Mouse (Mus musculus): ENCODE results near the gene Sh3gl3.
A peak's percentile ranks its signal among the peaks of the same experiment; 100 is the strongest.

The Sh3gl3 gene

DNA sequence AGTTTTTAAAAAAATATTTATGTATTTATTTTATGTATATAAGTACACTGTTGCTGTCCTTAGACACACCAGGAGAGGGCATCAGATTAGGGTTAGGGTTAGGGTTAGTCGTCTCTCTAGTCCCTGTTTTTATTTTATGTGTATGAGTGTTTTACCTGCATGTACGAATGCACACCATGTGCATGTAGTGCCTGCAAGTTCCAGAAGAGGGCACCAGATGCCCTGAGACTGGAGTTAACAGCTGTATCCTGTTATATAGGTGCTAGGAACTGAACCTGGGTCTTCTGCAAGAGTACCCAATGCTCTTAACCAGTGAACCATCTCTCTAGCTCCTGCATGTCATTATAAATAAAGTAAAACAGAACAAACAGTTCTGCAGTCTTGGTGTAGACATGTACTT, 113.6 kb downstream of the Sh3gl3 start:
- DNase-seq (ENCODE audit: low read depth, low spot score): peak; percentile 62

DNA sequence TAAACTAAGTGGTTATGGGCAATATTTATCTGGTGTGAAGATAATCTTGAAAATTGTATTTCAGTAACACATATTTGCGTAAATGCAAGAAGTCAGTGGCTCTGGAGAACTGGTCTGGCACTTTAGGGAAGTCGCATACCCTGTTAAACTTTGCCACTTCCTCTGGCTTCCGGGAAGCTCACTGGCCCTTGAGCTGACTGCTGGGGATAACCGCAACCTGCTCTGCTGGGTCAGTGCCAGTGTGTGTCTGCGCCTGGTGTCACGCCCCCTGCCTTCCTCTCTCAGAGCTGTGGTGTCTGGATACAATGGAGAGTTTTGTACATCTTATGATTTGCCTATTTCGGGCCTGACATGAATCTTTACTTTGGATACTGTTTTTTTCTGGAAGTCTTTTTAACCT, 119.8 kb downstream of the Sh3gl3 start:
- DNase-seq (ENCODE audit: low read depth, low spot score): no peak

DNA sequence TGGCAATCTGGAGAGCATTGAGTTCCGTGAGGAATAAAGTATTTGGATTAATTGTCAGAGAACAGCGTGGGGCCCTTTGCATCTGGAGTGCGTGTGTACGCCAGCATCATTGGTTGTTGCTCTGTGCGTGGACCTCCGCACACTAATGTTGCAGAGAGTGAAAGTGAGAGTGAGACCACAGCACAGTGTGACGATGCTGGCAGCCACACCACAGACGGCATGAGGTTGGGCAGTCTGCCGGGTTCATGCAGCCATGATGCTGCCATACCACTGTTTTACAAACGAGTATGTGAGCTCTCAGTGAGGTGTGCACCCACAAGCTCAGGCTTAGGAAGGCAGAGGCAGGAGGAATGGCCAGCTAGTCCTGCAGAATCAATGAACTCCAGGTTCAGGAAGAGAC, 120.4 kb downstream of the Sh3gl3 start:
- DNase-seq (ENCODE audit: low read depth, low spot score): no peak

DNA sequence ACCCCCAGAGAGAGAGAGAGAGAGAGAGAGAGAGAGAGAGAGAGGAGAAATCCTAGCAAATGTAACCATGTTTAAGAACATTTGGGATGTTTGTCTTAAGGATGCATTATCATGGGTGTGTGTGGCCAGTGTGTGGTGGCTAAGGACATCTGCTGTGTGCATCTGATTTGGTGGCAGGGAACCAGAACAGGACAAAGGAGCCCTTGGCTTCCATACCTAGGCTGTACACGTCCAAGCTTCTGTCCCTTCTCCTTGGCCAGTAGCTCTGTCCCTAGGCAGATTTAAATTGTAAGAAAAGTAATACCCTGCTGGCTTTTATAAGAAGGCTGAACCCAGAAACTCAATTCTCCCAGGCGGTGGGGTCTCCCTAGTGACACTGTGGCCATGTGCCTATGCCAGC, 121.0 kb downstream of the Sh3gl3 start:
- no peak for DNase-seq (ENCODE audit: low read depth, low spot score)

DNA sequence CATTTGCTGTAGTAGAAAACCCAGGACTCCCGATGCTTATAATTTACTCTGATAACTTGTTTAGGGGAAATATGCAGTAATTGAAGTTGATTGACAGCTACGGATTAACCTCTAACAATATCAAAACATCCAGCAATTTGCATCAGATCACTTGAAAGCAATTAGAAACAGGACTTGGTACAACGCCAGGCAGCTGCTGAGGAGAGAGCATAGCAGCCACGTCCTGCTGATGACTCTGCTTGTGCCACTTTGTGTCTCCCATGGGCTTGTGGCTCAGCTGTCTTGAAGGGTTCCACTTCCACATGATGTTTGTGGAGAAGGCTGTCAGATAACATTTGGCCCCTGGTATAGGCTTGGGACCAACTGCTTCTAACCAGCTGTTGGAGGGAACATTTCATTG, 134.8 kb downstream of the Sh3gl3 start:
- no peak for DNase-seq (ENCODE audit: low read depth, low spot score)

DNA sequence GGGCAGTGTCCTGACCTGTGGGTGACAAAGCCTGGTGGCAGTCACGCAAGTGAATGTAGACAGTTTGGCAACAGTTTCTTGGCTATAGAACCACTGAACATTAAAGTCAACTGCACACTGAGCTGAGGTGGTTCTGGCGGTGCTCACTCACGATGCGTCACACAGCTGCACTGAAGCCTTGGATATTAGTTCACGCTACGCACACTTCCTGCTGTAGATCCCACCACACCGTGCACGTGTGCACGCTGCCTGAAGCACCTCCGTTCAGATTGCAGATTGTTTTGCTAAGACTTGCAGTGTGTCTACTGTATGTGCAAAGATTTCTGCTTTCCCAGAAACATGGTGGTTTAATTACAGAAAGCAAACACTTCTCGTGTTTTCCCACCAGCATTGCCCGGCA, 144.9 kb downstream of the Sh3gl3 start:
- no peak for DNase-seq (ENCODE audit: low read depth, low spot score)

DNA sequence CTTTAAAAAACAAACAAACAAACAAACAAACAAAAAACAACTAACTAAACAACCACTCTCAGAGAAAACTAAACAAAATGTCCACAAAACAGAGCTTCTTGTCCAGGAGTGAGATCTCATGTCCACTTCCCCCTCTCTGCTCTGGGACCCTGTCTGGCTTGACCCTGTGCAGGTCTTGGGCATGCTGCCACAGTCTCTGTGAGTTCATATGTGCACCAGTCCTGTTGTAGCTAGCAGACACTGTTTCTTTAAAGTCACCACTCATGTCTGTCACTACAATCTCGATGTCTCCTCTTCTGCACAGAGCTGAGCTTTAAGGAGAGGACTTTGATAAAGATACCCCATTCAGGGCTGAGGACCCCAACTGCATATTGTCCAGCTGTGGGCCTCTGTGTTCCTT, 153.0 kb downstream of the Sh3gl3 start:
- DNase-seq (ENCODE audit: low read depth, low spot score): no peak

DNA sequence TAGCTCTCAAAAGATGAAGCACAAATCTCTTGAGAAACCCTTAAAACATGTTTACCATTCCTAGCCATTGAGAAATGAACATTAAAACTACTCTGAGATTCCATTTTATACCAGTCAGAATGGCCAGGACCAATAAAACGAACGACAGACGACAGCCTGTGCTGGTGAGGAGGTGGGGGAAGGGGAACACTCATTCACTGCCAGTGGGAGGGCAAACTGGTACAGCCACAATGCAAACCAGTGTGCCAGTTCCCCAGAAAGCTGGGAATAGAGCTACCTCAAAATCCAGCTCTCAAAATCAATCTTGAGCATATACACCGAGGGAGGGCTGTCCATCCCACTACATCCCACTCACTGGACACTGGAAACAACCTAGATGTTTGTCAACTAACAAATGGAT, 153.6 kb downstream of the Sh3gl3 start:
- DNase-seq (ENCODE audit: low read depth, low spot score): no peak

DNA sequence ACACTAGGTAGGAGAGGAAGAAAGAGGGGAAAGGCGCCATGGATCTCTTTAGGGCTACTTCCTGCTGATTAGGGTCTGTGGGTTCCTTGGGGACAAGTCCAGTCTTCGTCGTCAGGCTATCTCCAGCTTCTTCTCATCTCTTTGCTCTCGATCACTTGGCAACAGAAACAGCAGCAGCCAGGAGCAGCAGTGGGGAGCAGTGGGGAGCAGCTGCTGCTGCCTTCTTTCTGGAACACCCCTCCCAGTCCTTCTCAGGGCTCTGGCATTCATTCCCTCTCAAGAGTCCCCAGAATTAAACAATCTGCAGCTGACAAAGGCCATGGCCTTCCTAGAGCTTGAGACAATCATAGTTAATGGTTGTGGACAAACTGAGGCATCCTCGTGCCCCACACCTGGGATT, 154.2 kb downstream of the Sh3gl3 start:
- no peak for DNase-seq (ENCODE audit: low read depth, low spot score)

DNA sequence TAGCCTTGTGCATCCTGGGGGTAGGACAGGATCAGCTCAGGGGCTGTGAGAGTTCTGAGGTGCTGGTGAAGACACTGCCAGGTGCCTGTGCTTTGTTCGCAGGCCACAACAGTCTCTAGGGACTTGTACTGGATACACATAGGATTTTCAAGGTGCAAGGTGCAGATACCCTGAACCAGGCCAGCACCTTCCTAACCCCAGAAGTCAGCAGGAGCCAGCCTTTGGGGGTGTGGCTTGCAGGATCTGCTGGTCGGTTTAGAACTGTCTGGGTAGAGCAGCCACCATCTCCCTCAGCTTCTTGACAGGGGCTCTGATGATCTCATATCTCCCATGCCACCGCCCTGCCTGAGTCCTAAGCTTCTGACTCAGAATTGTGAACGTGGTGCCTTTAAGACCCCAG, 156.2 kb downstream of the Sh3gl3 start:
- DNase-seq (ENCODE audit: low read depth, low spot score): no peak

DNA sequence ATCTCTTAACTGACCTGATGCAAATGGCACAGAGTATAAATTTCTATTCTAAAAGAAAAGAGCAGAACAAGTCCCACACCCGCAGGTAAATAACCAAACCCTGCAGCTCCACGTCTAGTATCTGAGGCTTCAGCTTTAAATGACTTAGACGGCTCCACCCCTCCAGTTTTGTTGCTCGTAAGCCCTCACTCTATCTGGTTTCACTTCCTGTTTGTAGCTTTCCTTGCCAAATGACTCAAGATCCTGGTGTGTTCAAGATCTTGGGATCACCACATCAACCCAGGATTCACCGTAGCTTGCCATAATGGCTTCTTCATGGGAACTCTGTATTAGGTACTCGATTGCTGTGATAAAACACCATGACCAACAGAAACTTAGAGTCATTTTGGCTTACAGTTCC, 157.2 kb downstream of the Sh3gl3 start:
- no peak for DNase-seq (ENCODE audit: low read depth, low spot score)

DNA sequence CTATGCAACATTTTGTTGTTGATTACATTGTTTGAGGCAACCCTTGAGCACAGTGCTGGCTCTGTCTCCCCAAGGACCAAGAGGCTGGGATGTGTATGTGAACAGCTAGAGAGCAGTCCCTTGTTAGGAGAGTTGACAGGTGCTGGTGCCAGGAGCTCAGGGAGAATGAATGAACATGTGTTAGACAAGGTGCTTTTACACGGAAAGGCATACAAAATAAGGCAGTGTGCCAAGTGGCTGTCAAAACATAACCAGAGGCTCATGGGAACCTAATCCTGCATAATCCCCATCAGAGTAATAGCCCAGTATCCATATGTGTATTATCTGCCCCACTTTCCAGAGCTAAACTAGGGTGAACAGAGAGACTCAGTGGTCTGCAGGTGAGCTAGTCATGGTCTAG, 160.4 kb downstream of the Sh3gl3 start:
- DNase-seq (ENCODE audit: low read depth, low spot score): no peak

DNA sequence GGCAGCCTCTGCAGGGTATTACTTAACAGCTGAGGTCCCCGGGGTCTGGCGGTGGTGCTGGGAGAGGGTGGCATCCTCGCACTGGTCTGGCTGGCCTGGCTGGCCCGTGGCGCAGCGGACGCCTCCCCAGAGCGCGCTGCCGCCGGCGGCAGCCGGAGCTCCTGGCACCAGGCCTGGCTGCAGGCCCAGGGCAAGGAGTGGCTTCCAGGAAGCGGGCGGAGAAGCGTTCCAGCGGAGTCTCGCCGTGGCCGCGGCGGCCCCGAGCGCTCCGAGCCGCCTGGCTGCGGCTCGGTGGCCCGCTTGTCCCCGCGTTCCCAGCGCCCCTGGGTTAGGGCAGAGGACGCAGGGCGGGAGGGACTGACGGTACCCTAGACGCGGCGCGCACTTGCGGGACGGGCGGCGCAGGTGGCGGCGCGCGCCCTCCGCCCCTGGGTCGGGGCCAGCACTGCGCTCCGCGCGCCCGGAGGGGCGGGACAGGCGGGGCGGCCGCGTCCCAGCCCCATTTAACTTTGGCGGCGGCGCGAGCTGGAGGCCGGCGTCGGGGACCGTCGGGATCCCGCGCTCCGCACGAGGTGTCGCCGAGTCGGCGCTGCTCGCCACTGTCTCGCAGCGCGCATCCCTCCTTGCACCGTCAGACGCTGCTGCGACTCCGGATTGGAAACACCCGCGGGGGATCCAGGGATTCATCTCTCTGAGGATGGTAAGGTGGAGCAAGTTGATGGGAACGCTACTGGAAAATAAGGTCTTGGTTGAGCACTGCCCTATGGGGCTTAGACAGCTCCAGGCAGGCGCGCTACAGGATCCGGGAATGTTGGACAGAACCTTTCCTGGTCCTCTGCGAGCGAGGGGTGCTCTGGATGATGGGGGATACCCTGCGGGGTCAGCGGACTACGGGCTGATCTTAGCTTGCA, 161.8 kb downstream of the Sh3gl3 start, which contains the start of gene Adamtsl3:
TSS of gene Adamtsl3 (plus strand) at position 484 of the 911 bp plus-strand sequence.
- DNase-seq (ENCODE audit: low read depth, low spot score): peak; percentile 65

DNA sequence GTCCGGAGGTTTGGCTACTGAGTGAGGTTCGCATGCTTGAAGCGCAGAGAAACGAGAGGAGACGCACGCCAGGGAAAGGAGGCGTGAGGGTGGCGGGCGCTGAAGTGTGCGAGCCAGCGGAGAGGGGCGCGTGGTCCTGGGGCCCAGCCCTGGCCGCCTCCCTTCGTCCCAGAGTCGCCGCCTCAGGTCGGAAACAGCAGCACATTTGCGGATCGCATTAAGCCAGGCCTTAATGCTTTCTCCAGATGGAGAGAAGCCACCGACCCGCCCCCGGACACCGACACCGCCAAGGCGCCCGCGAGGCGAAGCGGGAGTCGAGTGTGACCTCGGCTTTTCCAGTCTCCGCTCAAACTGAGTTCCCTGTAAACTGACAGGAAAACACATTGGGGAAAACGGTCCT, 162.5 kb downstream of the Sh3gl3 start:
- peak; percentile 56 for DNase-seq (ENCODE audit: low read depth, low spot score)

DNA sequence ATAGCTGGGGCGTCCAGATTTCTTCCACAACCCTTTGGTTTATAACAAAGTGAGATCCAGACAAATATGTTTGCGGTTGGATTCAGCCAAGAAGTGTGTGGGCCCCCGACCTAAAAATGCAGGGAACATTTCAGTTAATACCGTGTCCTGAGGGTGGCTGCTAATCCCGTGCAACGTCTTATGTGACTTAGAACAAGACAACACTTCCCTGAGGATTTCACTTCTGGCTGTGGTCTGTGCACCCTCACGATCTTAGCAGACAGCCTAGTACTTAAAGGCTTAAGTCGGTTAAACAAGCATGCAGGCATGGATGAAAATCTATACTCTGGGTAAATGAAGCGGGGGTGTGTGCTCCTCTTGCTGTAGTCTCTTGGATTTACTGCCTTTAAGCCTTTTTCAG, 164.5 kb downstream of the Sh3gl3 start:
- no peak for DNase-seq (ENCODE audit: low read depth, low spot score)

DNA sequence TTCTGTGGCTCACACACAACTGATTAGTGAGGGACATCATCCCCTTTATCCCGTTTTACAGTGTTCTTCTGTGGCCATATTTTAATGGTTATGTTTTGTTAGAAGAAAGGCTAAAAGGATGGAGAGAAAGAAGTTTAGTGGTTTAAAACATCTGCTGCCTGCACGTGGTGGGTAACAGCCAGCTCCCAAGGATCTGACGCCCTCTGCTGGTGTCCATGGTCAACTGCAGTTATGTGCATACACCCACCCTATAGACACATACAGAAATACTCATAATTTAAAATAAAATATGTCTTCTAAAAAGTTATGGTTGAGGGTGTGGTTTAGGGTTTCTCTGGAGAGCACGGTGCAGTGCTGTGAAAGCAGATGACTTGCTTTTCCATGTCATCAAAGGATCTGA, 164.9 kb downstream of the Sh3gl3 start:
- peak; percentile 34 for DNase-seq (ENCODE audit: low read depth, low spot score)

DNA sequence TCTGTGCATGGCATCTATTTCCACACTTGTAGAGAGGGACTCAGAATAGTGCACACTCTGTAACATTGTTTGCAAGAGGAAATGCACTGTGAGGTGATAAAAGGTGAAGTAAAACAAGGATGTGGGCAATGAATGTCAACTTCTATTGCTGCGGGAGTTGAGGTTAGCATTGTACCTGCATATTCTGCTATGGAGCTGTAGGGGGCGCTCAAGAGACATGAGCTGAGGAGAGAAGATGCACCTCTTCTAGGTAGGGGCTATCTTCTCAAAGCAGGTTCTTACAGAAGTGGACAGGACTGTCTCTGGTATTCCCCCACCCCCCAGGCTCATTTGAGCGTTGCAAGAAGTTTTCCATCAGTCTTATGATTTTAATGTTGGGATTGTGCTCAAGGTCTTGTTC, 165.6 kb downstream of the Sh3gl3 start:
- peak; percentile 51 for DNase-seq (ENCODE audit: low read depth, low spot score)

DNA sequence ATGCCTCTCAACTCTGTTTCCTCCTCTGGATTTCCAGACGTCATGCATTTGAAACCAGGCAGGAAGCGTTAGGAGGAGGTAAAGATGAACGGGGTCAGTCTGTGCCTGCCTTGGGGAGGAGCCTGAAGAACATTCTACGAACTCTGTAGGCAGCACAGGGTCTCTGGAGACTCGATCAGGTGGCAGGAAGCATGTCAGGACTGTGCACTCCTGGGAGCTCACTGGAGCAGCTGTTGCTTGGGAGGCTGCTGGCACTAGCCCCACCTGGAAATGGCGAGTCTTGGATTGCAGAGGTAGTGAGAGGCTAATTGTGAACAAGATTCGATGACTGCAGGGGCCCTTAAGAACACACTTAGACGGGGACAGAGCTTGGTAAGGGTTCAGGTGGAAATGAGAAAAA, 167.8 kb downstream of the Sh3gl3 start:
- no peak for DNase-seq (ENCODE audit: low read depth, low spot score)

DNA sequence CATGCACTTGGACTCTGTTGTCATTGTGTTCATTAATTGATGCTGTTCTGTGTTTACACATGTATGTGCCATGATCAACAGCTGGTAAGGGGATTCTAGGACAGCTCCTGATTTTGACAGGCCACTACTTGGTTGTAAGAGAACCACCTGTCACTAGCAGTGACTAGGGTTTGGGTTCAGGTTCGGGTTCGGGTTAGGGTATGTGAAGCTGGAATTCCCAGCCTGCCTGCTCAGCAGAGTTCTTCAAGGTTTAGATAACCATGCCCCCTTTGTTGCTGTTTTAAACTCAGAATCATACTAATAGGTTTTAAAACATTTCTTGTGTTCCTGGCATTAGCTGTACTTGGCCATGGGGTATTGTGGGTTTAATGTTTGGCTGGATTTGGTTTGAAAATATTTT, 173.1 kb downstream of the Sh3gl3 start:
- DNase-seq (ENCODE audit: low read depth, low spot score): no peak

DNA sequence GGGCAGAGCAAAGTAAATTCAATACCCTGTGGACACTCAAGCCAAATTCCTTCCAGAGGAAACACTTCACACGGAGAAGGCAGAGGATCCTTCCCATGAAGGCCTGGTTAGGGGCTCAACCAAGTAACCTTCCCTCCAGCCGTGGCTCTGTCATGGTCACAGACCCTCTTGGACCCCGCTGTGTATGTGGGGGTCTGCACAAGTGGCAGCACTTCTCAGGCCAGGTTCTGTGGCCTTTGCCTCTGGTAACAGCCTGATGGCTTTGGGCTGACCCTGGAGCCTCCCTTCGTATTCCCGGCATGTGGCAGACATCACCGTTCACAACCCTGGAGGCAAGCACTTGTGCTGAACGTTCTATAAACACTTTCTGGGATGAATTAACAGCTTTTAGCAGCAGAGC, 176.2 kb downstream of the Sh3gl3 start:
- no peak for DNase-seq (ENCODE audit: low read depth, low spot score)

DNA sequence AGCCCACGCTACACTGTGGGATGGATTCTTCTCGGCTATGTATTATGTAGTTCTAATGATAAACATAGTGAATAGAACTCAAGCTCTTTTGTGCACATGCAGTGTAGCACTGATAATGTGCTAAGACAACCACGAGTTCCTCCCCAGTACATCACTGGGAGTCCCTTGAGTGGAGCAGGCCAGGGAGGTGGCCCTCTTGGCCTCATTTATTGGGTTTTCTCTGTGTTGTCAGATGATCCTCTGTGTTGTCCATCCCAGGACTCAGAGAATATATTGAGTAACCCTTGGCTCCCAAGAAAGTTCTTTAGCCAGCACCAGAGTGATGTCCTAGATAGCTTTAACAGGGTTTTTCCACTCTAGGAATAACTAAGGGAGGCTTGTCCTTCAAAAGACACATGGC, 176.8 kb downstream of the Sh3gl3 start:
- no peak for DNase-seq (ENCODE audit: low read depth, low spot score)
